In the genomic region with DNA sequence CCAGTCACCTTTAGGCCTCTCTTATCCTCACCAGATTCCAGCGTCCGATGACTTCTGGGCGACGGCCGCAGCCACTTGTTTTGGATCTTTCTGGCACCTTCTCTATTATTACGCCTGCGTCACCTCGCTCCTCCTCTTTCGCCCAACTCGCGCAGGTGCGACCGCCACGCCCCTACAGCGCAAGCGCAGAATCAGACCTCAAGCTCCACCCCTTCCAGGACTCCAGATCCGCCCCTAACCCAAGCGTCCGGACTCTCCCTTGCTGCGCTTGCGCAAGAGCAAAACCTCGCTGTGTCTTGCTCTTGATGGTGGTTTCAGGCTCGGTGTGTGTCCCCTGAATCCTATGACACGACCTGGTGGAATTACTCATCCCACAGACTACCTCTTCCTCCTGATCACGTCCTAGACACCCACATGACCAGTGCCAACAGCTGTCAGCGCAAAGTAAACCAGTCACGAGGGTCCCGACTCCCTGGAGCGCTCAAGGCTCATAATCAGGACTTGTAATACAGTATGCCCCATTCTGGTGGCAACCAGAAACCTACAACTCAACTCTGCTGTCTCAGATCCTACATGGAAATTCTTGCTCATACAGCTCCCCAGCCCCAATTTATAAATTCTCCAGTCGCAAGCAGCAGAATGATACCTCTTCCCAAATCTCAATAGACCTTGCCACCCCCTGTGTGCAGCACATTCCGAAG, we compare ENCODE assay signal across 8 mouse cellular contexts. TPM values are rescaled to one million over a fixed set of nuclear protein-coding genes. Genes with fewer than 3 reads are reported as not detected.
DNase-seq lines count a peak whose midpoint lies in the region; ATAC-seq lines count a peak whose summit lies in the region.

No protein-coding gene starts in this region.

- ATAC-seq in frontal cortex, adult (ENCODE audit: low TSS enrichment): peak; percentile 80
- peak; percentile 72 for ATAC-seq in hindbrain, embryonic 11.5 days (ENCODE audit: low FRiP score)

- DNase-seq in MN1 (ENCODE audit: low spot score): peak; percentile 96
- peak; percentile 98 for DNase-seq in cerebellum, adult 9-10 months
- DNase-seq in hindbrain, embryonic 11.5 days (ENCODE audit: low spot score): peak; percentile 95
- DNase-seq in layer of hippocampus, postnatal 10 days (ENCODE audit: low spot score in 2 of 2): peak; percentile 88 to 93
- DNase-seq in lung, postnatal 10 days: peak; percentile 96
- peak; percentile 94 for DNase-seq in ovary, postnatal 36 days (ENCODE audit: low spot score)
- peak; percentile 97 for DNase-seq in thymus, postnatal 25 days

- H3K4me2 ChIP-seq in hindbrain, embryonic 11.5 days (replicated peaks; ENCODE audit: low read depth, low read length): peak overlapping the region; percentile 98

- H3K9me3 ChIP-seq in hindbrain, embryonic 11.5 days (ENCODE audit: control insufficient read depth, low read length): no peaks in the 10 kb centered on the region

- peaks cover 2% of the 10 kb centered on the region; the same call in 1 of the 2 replicates for H3K36me3 ChIP-seq in hindbrain, embryonic 11.5 days (ENCODE audit: control insufficient read depth, insufficient read depth, low read length)

- no peak overlapping the region for H3K27ac ChIP-seq in hindbrain, embryonic 11.5 days (ENCODE audit: low read depth, low read length)

- peak overlapping the region; percentile 74 for H3K9ac ChIP-seq in hindbrain, embryonic 11.5 days (ENCODE audit: low read depth, low read length)

- H3K4me3 ChIP-seq in hindbrain, embryonic 11.5 days (ENCODE audit: low read depth, low read length): peak overlapping the region; percentile 65

- H3K27me3 ChIP-seq in hindbrain, embryonic 11.5 days (ENCODE audit: control insufficient read depth, insufficient read depth, low read length): no peaks in the 10 kb centered on the region

- 3% methylated on average over 31 of the region's 31 CpGs for WGBS in hindbrain, embryonic 11.5 days

- peaks cover 11% of the 10 kb centered on the region for H3K4me1 ChIP-seq in hindbrain, embryonic 11.5 days (replicated peaks; ENCODE audit: control insufficient read depth, insufficient read depth, low read length)

RNA-seq across cellular contexts. Expression of a gene that starts 0.5 kb away (rescaled TPM):
- polyA plus RNA-seq in hindbrain, embryonic 11.5 days (2014; fragmentation: Nextera tagmentation; extraction: Ambion mirVana): 7.3 and 8.5 TPM in 2 replicates
- total RNA-seq in layer of hippocampus, postnatal 10 days (2021): 10 to 100 TPM; 22.2 to 26.3 TPM

RNA-seq across cellular contexts. Expression of a gene that starts 1.3 kb away (rescaled TPM):
- polyA plus RNA-seq in hindbrain, embryonic 11.5 days (2014; fragmentation: Nextera tagmentation; extraction: Ambion mirVana): 2.9 and 3.9 TPM in 2 replicates
- total RNA-seq in layer of hippocampus, postnatal 10 days (2021): 1 to 10 TPM; 7.2 to 8.4 TPM

RNA-seq across cellular contexts. Expression of a gene that starts 17.7 kb away (rescaled TPM):
- 14.1 and 16.1 TPM in 2 replicates for polyA plus RNA-seq in hindbrain, embryonic 11.5 days (2014; fragmentation: Nextera tagmentation; extraction: Ambion mirVana)
- total RNA-seq in layer of hippocampus, postnatal 10 days (2021): 100 to 1,000 TPM; 162 to 187 TPM

RNA-seq across cellular contexts. Expression of a gene that starts 30.7 kb away (rescaled TPM):
- polyA plus RNA-seq in hindbrain, embryonic 11.5 days (2014; fragmentation: Nextera tagmentation; extraction: Ambion mirVana): 12.8 and 14.2 TPM in 2 replicates
- total RNA-seq in layer of hippocampus, postnatal 10 days (2021): 10 to 100 TPM; 38.1 to 39.5 TPM

RNA-seq across cellular contexts. Expression of a gene that starts 40.4 kb away (rescaled TPM):
- 40.1 and 51.9 TPM in 2 replicates for polyA plus RNA-seq in hindbrain, embryonic 11.5 days (2014; fragmentation: Nextera tagmentation; extraction: Ambion mirVana)
- total RNA-seq in layer of hippocampus, postnatal 10 days (2021): 10 to 100 TPM; 10.1 to 11.3 TPM
